Mouse (Mus musculus) left cerebral cortex, adult 8-10 months (tissue): ENCODE results near the gene 4933414I15Rik. TPM values are rescaled to one million over a fixed set of nuclear protein-coding genes. Genes with fewer than 3 reads are reported as not detected.

Experiments
- total RNA-seq, 4 experiments: library from RNA; stranded (reverse); gene quantifications; 2 replicates each; pipeline ENCODE4 v1.2.4; 2022

The 4933414I15Rik gene
- total RNA-seq, 4 experiments from 2014 or later = not detected

Other genes with a start within 250 kb of the 4933414I15Rik start
- 10 to 100 TPM; 40.4 to 57.6 (median 45.3) TPM for gene Zfp354c, start 116.0 kb downstream of the 4933414I15Rik start, total RNA-seq
- gene Zfp879, start 102.2 kb downstream of the 4933414I15Rik start, total RNA-seq = 1 to 10 TPM; 3.0 to 3.5 (median 3.2) TPM
- not detected for gene Grm6, start 93.1 kb downstream of the 4933414I15Rik start, total RNA-seq
- 1 to 10 TPM; 5.2 to 8.0 (median 5.9) TPM for gene Zfp454, start 56.1 kb downstream of the 4933414I15Rik start, total RNA-seq
- gene Zfp2, start 27.6 kb downstream of the 4933414I15Rik start, total RNA-seq = 10 to 100 TPM; 24.2 to 28.2 (median 25.6) TPM
- gene Zfp354b, start 12.1 kb downstream of the 4933414I15Rik start, total RNA-seq = 1 to 10 TPM; 6.1 to 7.0 (median 6.4) TPM
- not detected for gene Prop1, start 10.0 kb upstream of the 4933414I15Rik start, total RNA-seq
- gene Olfr1378, start 22.8 kb upstream of the 4933414I15Rik start, total RNA-seq = not detected
- gene Olfr1377, start 38.2 kb upstream of the 4933414I15Rik start, total RNA-seq = not detected
- not detected for gene Olfr51, start 59.8 kb upstream of the 4933414I15Rik start, total RNA-seq
- not detected for gene Olfr54, start 70.5 kb upstream of the 4933414I15Rik start, total RNA-seq
- gene Olfr1375, start 104.3 kb upstream of the 4933414I15Rik start, total RNA-seq = not detected
- 1 to 10 TPM; 9.1 to 9.7 (median 9.2) TPM for gene Zfp354a, start 115.5 kb upstream of the 4933414I15Rik start, total RNA-seq